ENCODE assay signal across 15 mouse cellular contexts in genomic region chr19:41452166-41452565, GRCm38 (mm10). TPM values are rescaled to one million over a fixed set of nuclear protein-coding genes. Genes with fewer than 3 reads are reported as not detected.
A peak's percentile ranks its signal among the peaks of the same experiment; 100 is the strongest.
DNase-seq lines count a peak whose midpoint lies in the region; ATAC-seq and TF ChIP-seq lines count a peak whose summit lies in the region.
"Had no signal": no experiment of that assay in that cellular context is flagged by ENCODE, and none has a peak within 500 bp of the region (broad histone marks: within the 10 kb centered on the region; RNA-seq: fewer than 3 reads in every experiment).

No protein-coding gene starts in this region.

- peaks cover 60% of the 10 kb centered on the region for H3K4me1 ChIP-seq in megakaryocyte, embryonic 14.5 days
- H3K4me1 ChIP-seq in intestine, embryonic 15.5 days (replicated peaks), result no peaks in the 10 kb centered on the region

- H3K4me3 ChIP-seq in megakaryocyte, embryonic 14.5 days (replicated peaks), result peak overlapping the region; percentile 50
- H3K4me3 ChIP-seq in intestine, embryonic 15.5 days (replicated peaks), result no peak overlapping the region
- H3K4me3 ChIP-seq in left cerebral cortex, adult 2 months, result no peak overlapping the region
- H3K4me3 ChIP-seq: heart, embryonic 12.5 days; hindbrain, embryonic 10.5 days had no signal

- H3K9me3 ChIP-seq in megakaryocyte, embryonic 14.5 days, result peaks cover 18% of the 10 kb centered on the region
- no peaks in the 10 kb centered on the region for H3K9me3 ChIP-seq in intestine, embryonic 15.5 days
- H3K9me3 ChIP-seq: heart, embryonic 12.5 days; hindbrain, embryonic 10.5 days had no signal

- ATAC-seq in megakaryocyte, adult 5-6 weeks (ENCODE audit: poor library complexity, severe bottlenecking), result no peak
- no peak for ATAC-seq in intestine, embryonic 15.5 days
- ATAC-seq: forebrain, embryonic 16.5 days had no signal

- 14% methylated on average over 3 of the region's 3 CpGs for WGBS in intestine, embryonic 15.5 days

- intact Hi-C loops in left cerebral cortex, adult 2 months (cut with DNase I), result loop anchor here (10.0 kb wide), 1 partner anchor 367 kb away; no protein-coding TSS in a partner anchor

- no peak overlapping the region for H3K9ac ChIP-seq in intestine, embryonic 15.5 days
- H3K9ac ChIP-seq: heart, embryonic 12.5 days had no signal

- no peak overlapping the region for H3K27ac ChIP-seq in intestine, embryonic 15.5 days
- H3K27ac ChIP-seq in left cerebral cortex, adult 2 months, result no peak overlapping the region
- H3K27ac ChIP-seq: hindbrain, embryonic 10.5 days had no signal

- no peak overlapping the region for H3K4me2 ChIP-seq in intestine, embryonic 15.5 days (replicated peaks)
- H3K4me2 ChIP-seq: heart, embryonic 12.5 days had no signal

- no peak for TF ChIP-seq CTCF in left cerebral cortex, adult 2 months (IDR thresholded peaks at IDR 0.05)

- no peaks in the 10 kb centered on the region for H3K27me3 ChIP-seq in megakaryocyte, embryonic 14.5 days (replicated peaks)
- no peaks in the 10 kb centered on the region for H3K27me3 ChIP-seq in splenic B cell, adult 2 months (ENCODE audit: control insufficient read depth, insufficient read depth, low read length, poor library complexity, severe bottlenecking)
- no peaks in the 10 kb centered on the region for H3K27me3 ChIP-seq in intestine, embryonic 15.5 days (replicated peaks)
- H3K27me3 ChIP-seq: heart, embryonic 12.5 days had no signal

- peaks cover 19% of the 10 kb centered on the region for H3K36me3 ChIP-seq in megakaryocyte, embryonic 14.5 days (replicated peaks; ENCODE audit: low read length)
- no peaks in the 10 kb centered on the region for H3K36me3 ChIP-seq in splenic B cell, adult 2 months (ENCODE audit: control insufficient read depth, insufficient read depth, low read length, poor library complexity, severe bottlenecking)
- no peaks in the 10 kb centered on the region for H3K36me3 ChIP-seq in intestine, embryonic 15.5 days
- H3K36me3 ChIP-seq: heart, embryonic 12.5 days; hindbrain, embryonic 10.5 days had no signal

- peak; percentile 83 for DNase-seq in R1 (ENCODE audit: low read depth, low spot score)
- DNase-seq in liver, result peak; percentile 82
- peak; percentile 31 for DNase-seq in splenic B cell, adult 2 months (ENCODE audit: low read depth, low spot score)
- DNase-seq in natural killer cell, adult 2 months (ENCODE audit: low spot score in 2 of 2), result no peak
- DNase-seq in left cerebral cortex, adult 2 months (ENCODE audit: extremely low spot score in 1 of 2, low spot score in 2 of 2), result no peak
- DNase-seq: cerebellum, adult 9-10 months; gastrocnemius, postnatal 10 days; kidney, adult 11 months; lung, adult 18-20 months had no signal

RNA-seq across cellular contexts. Expression of gene Lcor, which starts 30.3 kb away (rescaled TPM):
- polyA plus RNA-seq in megakaryocyte, embryonic 14.5 days (2012; ENCODE audit: insufficient read depth, low replicate concordance), result 0.19 TPM in 1 of 2 replicates, not detected in the other
- 8.6 and 11.2 TPM in 2 replicates for total RNA-seq in megakaryocyte, adult 5-6 weeks (2015)
- 13.3 and 19.6 TPM in 2 replicates for total RNA-seq in megakaryocyte, adult 5-6 weeks (2017)
- 27.3 and 30.3 TPM in 2 replicates for polyA plus RNA-seq in intestine, embryonic 15.5 days (2015; fragmentation: Nextera tagmentation; extraction: Ambion mirVana)
- 10 to 100 TPM; 21.4 to 23.8 TPM for total RNA-seq in left cerebral cortex, adult 2 months (2021)

Comparison
In these comparisons a context has a peak if more than half of its experiments do, and no peak if none do; other contexts are left out.
1. DNase-seq: peak in R1 (single experiment), liver (single experiment) and splenic B cell, adult 2 months (single experiment); none in natural killer cell, adult 2 months (0 of 2) and left cerebral cortex, adult 2 months (0 of 2).